Mouse (Mus musculus) cerebellum, adult 2 months (tissue): Measurements from ENCODE around the gene Ep300. TPM values are rescaled to one million over a fixed set of nuclear protein-coding genes. Genes with fewer than 3 reads are reported as not detected.

ENCODE experiments used
- DNase-seq, 2 experiments: peaks; one replicate each; pipeline ENCODE4 v3.0.0; 2021
- H3K27ac ChIP-seq: fragments of 200-500 bp; 2 replicates; pipeline ENCODE4 v1.5.1; 2012; ENCODE audit warnings: low read length, control low read depth, inconsistent platforms; ENCODE audit not compliant: insufficient read depth
- H3K27me3 ChIP-seq: fragments of 200-500 bp; 2 replicates; pipeline ENCODE4 v1.6.1; 2012; ENCODE audit warnings: inconsistent platforms, mild to moderate bottlenecking, low read length, moderate library complexity; ENCODE audit not compliant: control insufficient read depth, insufficient read depth
- H3K4me1 ChIP-seq: fragments of 200-500 bp; 2 replicates; pipeline ENCODE4 v1.6.1; 2011; ENCODE audit warnings: low read length; ENCODE audit not compliant: control insufficient read depth, insufficient read depth
- H3K4me3 ChIP-seq: fragments of 200-500 bp; replicated peaks from 2 replicates; pipeline ENCODE3; 2011; ENCODE audit warnings: mild to moderate bottlenecking, low read depth, low read length, control low read depth; ENCODE audit not compliant: insufficient read depth
- CTCF ChIP-seq: fragments of 200-500 bp; IDR thresholded peaks from 2 replicates; pipeline ENCODE4 v1.5.1; 2011; ENCODE audit warnings: low read depth, mild to moderate bottlenecking, control low read depth, low read length, moderate library complexity, borderline replicate concordance; ENCODE audit not compliant: insufficient read depth
- POLR2A ChIP-seq: fragments of 200-500 bp; IDR thresholded peaks from 2 replicates; pipeline ENCODE4 v1.6.1; 2011; ENCODE audit warnings: low read length, control low read depth, borderline replicate concordance; ENCODE audit not compliant: insufficient read depth
- WGBS: fragments of 180-500 bp; shearing (Covaris S2); methylation state at CpG from one replicate; pipeline ENCODE4 v1.1.7; 2018; 5-methylcytosine and 5-hydroxymethylcytosine counted together
- polyA plus RNA-seq: library from polyadenylated mRNA; depleted of rRNA; stranded (reverse); fragments of >200 nt; gene quantifications from 2 replicates; pipeline ENCODE4 v1.2.3, GENCODE M21; 2012

Gene Ep300
- polyA plus RNA-seq, 1 experiment, result 39.3 TPM

DNA sequence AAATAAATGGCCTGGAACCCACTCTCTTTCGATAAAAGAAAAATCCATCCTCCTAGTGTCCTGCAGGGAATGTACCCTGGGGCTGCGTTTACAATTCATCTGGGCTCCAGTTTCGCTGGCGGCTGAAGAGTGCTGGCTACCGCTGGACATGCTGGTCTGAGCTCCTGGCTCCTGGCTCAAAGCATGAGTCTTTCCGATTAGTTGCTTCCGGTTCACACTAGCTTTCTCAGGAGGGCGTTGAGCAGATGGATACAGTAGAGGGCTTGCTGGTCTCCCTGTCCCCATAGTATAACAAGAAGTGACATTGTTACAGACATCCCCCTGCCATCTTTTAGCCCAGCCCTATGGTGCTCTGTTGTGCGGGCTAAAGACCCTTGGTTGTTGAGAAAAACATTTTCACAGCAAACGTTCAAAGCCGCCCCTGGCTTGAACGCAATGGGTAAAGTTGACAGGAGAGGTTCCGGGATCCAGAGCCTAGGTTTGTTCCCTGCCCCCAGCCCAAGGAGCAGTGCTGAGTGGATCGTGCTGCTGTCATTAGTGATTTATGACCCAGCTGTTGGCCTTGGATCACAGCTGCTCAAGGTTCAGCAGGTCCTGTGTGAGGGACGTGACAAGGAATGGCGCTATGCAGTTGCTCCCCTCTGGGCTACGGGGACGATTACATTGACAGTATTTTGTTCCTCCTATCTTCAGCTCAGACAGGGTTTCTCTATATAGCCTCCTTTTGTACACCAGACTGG lies 30.4 kb upstream of the Ep300 start:
- Histone ChIP-seq H3K27me3 (no peaks in the 10 kb centered on the region), H3K4me1 (no peaks in the 10 kb centered on the region), H3K27ac (no peak overlapping the region), H3K4me3 (no peak overlapping the region)
- WGBS, result 49% methylated on average over 18 of the region's 18 CpGs
- no peak for DNase-seq
- TF ChIP-seq CTCF (no peak), POLR2A (no peak)

GRCm38 (mm10) chr15:81555986-81556385 lies 29.2 kb upstream of the Ep300 start:
- WGBS, result 82% methylated on average over 3 of the region's 3 CpGs
- Histone ChIP-seq H3K4me1 (no peaks in the 10 kb centered on the region), H3K4me3 (no peak overlapping the region), H3K27me3 (no peaks in the 10 kb centered on the region), H3K27ac (no peak overlapping the region)
- no peak for DNase-seq
- TF ChIP-seq CTCF, result no peak
- TF ChIP-seq POLR2A, result no peak

DNA sequence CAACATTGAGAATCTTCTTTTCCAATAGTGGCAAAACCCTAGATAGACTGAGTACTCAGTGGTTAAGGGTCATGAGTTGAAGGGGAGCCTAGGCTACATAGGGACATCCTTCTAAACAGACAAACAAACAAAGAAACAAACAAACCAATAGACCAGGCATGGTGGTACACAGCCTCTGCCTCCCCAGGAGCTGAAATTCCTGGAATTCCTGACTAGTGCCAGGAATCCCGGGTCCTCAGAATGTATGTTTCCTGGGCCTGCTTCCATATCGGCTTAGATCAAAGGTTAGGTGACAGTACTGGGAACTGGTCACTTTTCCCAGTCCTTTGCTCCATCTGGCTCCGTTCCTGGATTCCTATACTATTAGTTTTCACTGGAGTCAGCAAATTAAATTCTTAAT lies 23.6 kb upstream of the Ep300 start:
- H3K4me3 ChIP-seq, result no peak overlapping the region
- H3K4me1 ChIP-seq, result no peaks in the 10 kb centered on the region
- no peak for DNase-seq
- no peak overlapping the region for H3K27ac ChIP-seq
- H3K27me3 ChIP-seq, result no peaks in the 10 kb centered on the region
- TF ChIP-seq POLR2A (no peak), CTCF (no peak)
- WGBS, result 50% methylated on average over 3 of the region's 3 CpGs

- no peaks in the 10 kb centered on the region for H3K27me3 ChIP-seq
- no peaks in the 10 kb centered on the region for H3K4me1 ChIP-seq
- no peak for DNase-seq
- H3K27ac ChIP-seq, result no peak overlapping the region
- TF ChIP-seq POLR2A, result no peak
- no peak for TF ChIP-seq CTCF
- 71% methylated on average over 9 of the region's 9 CpGs for WGBS
- H3K4me3 ChIP-seq, result no peak overlapping the region
These were observed 23.2 kb upstream of the Ep300 start for GRCm38 (mm10) chr15:81561996-81562395.

DNA sequence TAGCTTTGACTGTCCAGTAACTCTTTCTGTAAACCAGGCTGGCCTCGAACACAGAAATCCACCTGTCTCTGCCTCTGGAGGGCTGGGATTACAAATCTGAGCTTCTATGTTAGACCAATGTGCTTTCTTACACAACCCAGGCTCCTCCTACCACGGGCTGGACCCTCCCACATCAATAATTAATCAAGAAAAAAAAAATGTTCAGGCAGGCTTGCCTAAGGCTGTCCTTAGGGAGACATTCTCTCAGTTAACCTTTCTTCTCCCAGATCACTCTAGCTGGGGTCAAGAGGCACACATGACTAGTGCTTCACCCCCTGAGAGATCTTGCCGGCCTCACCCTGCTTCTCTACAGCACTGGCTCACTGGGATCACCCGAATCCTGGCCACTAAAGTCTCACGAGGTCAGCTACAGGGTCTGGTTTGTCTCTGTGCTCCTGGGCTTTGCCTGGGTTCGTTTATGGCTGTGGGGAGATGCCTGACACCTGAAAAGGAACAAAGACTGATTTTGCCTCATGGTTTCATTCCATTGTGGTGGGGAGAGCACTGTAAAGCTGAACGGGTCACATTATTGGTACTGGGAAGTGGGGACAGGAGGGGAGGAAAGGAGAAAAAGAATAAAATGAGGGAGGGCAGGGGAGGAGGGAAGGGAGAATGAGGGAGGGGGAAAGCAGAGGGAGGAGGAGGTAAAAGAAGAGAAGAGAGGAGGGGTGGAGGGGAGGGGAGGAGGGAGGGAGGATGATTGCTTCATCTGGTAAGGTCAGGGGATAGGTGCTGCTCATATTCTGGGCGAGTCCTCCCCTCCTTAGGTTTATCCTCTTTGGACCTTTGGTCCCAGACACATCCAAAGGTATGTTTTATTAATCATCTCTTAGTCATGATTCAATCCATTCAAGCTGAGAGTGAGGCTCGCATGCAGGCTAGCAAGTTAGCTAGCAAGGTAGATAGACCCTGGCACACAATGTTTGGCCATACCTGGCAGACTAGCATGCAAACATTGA lies 22.4 kb upstream of the Ep300 start:
- TF ChIP-seq POLR2A, result no peak
- no peak for TF ChIP-seq CTCF
- WGBS, result 50% methylated on average over 9 of the region's 9 CpGs
- DNase-seq, result no peak
- no peak overlapping the region for H3K4me3 ChIP-seq
- H3K27ac ChIP-seq, result no peak overlapping the region
- no peaks in the 10 kb centered on the region for H3K4me1 ChIP-seq
- no peaks in the 10 kb centered on the region for H3K27me3 ChIP-seq

GRCm38 (mm10) chr15:81568093-81568492 lies 17.1 kb upstream of the Ep300 start:
- Histone ChIP-seq H3K27me3 (no peaks in the 10 kb centered on the region), H3K4me1 (no peaks in the 10 kb centered on the region), H3K27ac (no peak overlapping the region), H3K4me3 (no peak overlapping the region)
- DNase-seq, result no peak
- WGBS, result 32% methylated on average over 2 of the region's 2 CpGs
- TF ChIP-seq CTCF (no peak), POLR2A (no peak)

DNA sequence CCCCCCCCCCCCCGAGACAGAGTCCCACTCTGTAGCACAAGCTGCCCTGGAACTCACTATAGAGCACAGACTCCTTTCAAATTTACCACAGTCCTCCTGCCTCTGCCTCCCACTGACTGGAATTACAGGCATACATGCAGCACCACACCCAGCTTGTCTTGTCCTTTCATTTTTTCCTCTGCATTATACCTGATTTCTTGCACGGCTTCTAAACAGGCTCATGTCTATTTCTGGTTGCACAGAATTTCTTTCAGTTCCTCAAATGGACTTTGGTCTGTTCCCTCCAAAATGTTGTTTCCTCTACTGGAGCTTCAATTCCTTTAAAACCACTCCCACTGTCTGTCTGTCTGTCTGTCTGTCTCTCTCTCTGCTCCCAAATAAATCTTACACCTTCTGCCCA lies 16.6 kb upstream of the Ep300 start:
- H3K27ac ChIP-seq, result no peak overlapping the region
- 49% methylated on average over 2 of the region's 2 CpGs for WGBS
- no peaks in the 10 kb centered on the region for H3K27me3 ChIP-seq
- no peaks in the 10 kb centered on the region for H3K4me1 ChIP-seq
- TF ChIP-seq POLR2A (no peak), CTCF (no peak)
- H3K4me3 ChIP-seq, result no peak overlapping the region
- DNase-seq, result no peak

- no peaks in the 10 kb centered on the region for H3K4me1 ChIP-seq
- no peaks in the 10 kb centered on the region for H3K27me3 ChIP-seq
- no peak overlapping the region for H3K4me3 ChIP-seq
- TF ChIP-seq POLR2A (no peak), CTCF (no peak)
- H3K27ac ChIP-seq, result no peak overlapping the region
- WGBS, result 2% methylated on average over 3 of the region's 3 CpGs
- DNase-seq, result no peak
These were observed 8.2 kb upstream of the Ep300 start for GRCm38 (mm10) chr15:81576961-81577360.
